Mouse (Mus musculus): ENCODE measurements around the gene 4932415D10Rik.

The 4932415D10Rik gene

DNA sequence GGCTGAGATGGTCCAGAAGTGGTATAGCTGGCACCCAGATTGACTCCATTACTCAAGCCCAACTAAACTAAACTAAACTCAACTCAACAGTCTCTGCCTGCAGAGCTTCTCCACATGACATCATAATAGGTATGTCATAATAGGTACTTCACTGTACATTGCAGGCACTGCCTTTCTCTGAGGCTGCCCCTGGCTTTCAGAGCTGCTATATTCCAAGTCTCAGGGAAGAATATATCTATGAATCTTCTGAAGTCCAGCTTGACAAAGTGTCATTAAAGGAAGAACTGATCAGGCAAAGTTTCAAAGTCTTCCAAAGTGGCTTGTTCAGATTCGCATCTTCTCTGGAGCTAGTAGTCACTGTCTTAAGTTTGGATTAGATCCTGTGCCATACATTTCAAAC is at the start of gene 4932415D10Rik:
Gene 4932415D10Rik (minus strand): TSS at position 101 of the 400 bp plus-strand sequence.
- no peak for DNase-seq (ENCODE audit: low spot score in 2 of 2)

DNA sequence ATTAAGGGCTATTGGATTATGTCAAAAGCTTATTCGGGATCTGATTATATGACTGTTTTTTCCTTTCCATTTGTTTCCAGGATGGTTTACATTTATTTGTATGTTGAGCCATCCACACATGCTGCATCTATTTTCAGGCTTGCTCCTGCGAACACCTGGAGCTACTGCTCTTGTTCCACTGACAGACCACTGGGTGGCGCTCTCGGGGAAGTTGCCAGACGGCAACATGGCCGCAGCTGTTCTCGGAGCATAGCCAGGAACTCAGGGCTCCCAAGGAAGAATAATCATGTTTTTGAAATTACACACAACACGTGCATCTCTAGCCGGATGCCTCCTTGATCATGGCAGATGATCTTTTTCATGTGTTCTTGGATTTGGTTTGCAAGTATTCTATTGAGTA is 45.5 kb upstream of the 4932415D10Rik start:
- no peak for DNase-seq (ENCODE audit: low spot score in 2 of 2)

DNA sequence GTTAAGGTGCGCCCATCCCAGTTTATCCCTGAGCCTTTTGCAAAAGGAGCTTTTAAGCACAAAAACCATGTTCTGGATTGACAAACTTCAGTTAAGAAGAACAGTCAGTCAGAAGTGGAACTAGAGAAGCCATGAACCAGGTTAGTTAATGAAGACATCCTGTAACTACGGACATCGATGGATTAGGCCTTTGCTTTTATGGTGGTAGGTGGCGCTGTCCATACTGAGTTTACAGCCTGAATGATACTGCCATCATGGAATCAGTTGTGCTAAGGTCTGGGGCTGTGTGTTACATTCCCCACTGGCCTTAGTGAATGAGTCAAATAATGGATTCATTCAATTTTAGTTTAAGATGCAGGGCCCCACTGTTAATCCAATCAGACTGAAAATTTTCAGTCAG is 39.0 kb upstream of the 4932415D10Rik start:
- DNase-seq (ENCODE audit: low spot score in 2 of 2), result no peak

DNA sequence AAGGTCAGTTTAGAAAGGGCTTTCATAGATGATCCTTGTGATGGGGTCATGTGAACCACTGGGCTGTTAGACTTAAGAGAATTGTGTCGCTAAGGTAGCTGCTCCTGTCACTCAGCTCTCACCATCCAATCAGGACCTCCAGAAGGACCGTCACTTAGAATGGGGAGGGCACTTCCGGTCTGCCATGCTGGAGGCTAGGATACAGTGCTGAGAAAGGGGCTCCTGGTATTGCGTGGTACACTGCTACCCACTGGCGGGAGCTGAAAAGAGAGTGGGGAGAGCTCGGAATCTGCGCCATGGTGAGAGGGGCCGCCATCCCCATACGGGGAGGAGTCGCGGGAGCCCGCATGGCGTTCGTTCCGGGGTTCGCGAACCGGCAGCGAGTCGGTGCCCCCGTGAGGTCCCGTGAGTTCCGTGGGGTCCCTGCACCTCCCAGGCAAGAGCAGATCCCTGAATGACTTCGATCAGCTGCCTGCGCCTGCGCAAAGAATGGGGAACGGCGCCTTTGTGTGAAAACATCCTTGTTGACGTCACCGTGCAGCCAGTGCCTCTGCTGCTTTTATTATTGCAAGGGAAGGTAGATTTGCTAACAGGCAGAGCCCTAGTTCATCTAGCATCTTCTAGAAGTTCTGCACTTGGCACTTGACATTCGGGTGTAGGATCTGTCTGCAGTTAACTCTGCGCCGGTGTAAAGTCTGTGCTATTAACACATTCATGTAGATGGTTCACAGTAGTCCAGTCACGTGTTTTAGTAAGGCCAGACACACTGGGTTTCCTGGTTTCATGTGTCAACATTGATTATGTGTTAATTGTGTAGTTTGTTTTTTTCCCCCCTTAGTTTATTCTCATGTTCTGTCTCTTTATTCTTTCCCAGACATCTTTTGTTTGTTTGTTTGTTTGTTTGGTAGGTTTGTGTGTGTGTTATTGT is 38.0 kb upstream of the 4932415D10Rik start, which contains the start of gene Gm4924:
Gene Gm4924 (plus strand): TSS at position 173 of the 928 bp plus-strand sequence.
- peak; percentile 68 to 77 for DNase-seq (ENCODE audit: low spot score in 2 of 2)

DNA sequence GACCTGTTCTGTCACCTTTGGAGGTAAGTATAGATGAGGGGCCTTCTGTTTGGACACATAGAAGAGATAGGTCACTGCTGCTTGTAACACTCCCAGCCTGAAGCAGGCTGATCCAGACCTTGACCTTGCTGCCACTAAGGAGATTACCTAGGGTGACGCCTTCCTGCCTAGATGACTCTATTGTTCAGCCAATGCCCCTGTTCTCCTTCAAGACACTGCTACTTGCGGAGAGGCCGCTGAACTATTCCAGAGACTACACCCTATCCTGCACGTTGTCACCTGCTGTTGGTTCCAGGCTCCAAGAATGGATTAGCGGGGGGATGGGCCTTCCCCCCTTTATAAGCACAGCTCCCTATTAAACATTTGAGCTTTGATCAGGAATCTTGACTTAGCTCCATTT is 13.4 kb upstream of the 4932415D10Rik start:
- no peak for DNase-seq (ENCODE audit: low spot score in 2 of 2)

DNA sequence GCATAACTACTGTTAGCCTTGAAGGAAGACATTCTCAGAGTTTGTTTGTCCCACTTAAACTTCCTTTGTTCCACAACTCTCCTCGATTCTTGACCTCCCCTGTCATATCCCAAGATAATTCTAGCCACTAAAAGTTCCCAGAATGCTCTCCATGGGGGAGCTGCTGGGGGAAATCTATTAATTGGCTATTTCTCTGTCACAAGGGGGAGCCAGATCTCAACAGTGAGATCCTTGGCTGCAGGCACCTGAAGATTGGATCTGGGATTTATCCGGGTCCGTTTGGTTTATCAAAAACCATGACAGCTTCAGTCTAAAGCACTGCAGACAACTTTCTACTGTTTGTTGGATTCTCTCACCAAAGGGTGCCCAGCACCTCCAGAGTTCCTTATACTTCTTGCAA is 3.8 kb upstream of the 4932415D10Rik start:
- no peak for DNase-seq (ENCODE audit: low spot score in 2 of 2)

DNA sequence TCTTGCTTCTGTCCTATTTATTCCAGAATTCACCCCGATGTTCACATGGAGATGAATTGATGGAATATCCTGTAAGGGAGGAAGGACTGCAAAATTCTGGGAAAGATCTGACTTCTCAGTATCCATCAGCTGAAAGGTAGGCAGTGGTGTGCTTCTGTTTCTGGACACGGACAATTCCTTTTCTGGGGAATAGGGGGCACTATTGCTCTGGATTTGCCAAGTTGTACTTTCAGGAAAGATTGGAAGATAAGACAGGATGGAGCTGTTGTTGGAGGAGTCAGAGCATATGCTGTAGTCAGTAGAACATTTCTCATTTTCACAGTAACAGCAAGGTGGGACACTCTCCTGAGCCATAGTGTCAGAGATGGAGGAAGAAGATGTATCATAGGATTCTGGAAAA is 19.9 kb downstream of the 4932415D10Rik start:
- no peak for DNase-seq (ENCODE audit: low spot score in 2 of 2)

DNA sequence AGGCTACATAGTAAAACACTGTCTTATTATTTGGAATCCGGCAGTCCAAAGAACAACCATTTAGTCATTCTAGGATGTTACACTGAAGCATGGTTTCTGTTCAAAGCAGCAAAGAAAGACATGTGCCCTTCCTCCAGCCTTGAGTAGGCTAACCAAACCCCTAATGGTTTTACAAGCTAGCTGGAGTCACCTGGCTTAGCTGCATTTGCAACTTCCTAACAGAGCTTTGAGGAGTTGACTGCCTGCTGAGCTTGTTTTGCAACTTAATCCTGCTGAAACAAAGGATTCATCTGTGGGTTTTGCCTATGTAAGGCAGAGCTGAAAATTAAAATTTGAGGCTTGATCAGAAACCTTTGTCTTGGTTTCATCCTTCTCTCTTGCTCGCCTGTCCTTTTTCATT is 59.1 kb downstream of the 4932415D10Rik start:
- no peak for DNase-seq (ENCODE audit: low spot score in 2 of 2)

DNA sequence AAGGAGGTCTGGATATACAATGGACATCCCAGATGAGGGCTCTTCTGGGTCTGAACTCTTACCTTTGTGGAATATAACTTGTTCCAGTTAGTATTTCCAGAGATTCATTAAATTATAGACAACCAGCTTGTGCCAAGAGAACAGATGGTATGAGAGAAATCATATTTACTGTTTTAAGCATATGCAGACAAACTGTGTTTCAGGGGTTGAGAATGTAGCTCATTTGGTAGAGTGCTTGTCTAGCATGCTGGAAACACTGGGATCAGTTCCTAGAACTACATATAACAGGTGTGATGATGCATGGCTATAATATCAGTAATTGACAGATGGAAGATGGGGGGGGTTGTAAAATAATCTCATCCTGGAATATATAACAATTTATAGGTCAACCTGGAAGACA is 71.4 kb downstream of the 4932415D10Rik start:
- no peak for DNase-seq (ENCODE audit: low spot score in 2 of 2)

DNA sequence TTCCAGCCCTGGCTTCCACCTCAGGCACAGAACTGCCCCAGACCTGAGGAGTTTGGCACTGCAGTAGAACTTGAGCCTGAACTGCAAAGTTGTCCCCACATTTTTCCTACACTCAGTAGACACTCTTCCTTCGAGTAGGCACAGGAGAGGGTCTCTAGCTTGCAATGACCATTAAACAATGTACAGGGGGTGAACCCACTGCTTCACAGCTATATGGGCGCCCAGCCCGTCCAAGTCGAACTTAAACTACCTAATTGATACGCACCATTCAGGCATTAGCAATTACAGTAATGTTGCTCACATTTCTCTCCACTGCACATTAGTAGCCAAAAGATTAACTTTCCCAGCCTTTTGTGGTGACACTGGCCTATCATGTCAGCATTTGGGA is 75.0 kb downstream of the 4932415D10Rik start:
- DNase-seq (ENCODE audit: low spot score in 2 of 2), result no peak

DNA sequence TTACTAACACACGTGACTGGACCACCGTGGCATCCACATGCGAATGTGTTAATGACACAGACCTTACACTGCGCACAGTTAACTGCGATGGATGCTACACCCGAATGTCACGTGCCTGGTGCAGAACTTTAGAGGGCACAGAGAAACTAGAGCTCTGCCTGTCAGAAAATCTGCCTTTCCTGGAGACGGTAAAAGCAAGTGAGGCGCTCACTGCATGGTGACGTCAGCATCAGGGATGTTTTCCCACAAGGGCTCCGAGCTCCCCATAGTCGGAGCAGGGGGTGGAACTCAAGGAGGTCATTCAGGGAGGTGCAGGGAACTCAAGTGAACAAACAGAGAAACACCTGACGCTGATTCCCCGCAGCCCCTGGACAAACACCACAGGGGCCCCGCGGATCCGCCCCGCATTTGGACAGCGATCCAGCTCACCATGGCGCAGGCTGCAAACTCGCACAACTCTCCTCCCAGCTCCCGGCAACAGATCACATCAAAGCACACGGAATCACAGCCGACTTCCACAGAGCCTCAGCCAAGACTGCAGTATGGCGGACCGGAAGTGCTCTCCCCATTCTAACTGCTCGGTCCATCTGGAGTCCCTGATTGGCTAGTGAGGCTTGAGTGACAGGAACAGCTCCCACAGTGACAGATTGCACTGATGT is 75.5 kb downstream of the 4932415D10Rik start, which contains the start of gene Zfp938:
Gene Zfp938 (minus strand): TSS at position 539 of the 659 bp plus-strand sequence.
- DNase-seq (ENCODE audit: low spot score in 2 of 2), result peak; percentile 69 to 74
